Mouse (Mus musculus) heart, adult 9 months (tissue): ENCODE results near the gene Tmem131.
A peak's percentile ranks its signal among the peaks of the same experiment; 100 is the strongest.
"Not testable (repeated sequence)": the region's sequence is repeated elsewhere in the genome, so short reads cannot be mapped to it uniquely, and the experiment has no call there.

Experiments used
- DNase-seq, 2 experiments: peaks; one replicate each; pipeline ENCODE4 v3.0.0; 2022; ENCODE audit warnings: low spot score in 2 of 2

Gene Tmem131

DNA sequence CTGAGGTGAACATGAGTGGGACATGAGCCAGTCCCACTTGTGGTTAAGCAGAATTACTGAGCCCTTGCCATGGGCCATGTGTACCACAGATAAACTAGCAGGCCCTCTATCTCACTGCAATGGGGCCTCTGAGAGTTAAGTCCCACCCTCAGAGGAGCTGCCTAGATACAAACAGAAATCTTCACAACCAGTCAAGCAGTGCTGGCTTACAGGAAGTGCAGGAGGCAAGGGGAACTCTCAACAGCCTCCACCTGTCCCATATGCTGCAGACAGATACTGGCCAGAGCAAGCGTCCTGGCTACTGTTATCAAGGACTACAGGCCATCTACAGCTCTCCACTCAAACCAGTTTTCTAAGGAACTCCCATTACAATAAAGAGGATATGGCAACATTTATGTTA is 23.7 kb downstream of the Tmem131 start:
- no peak for DNase-seq

DNA sequence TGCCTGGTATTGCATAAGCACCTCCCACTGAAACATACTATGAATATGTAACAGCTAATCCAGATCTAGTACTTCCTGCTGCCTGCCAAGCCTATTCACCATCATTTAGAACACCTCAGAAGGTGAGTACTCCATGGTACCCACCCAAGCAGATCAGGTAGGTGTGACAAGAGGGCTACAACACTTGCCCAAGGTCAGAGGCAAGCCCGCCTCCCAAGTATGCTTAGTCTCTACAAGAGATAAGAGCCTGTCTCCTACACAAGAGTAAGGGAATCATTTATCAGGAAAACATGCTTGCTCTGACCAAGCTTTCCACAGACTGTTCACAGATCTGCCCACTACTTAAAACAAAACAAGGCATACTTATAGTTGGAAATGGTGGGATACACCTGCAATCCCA is 26.0 kb downstream of the Tmem131 start:
- no peak for DNase-seq

DNA sequence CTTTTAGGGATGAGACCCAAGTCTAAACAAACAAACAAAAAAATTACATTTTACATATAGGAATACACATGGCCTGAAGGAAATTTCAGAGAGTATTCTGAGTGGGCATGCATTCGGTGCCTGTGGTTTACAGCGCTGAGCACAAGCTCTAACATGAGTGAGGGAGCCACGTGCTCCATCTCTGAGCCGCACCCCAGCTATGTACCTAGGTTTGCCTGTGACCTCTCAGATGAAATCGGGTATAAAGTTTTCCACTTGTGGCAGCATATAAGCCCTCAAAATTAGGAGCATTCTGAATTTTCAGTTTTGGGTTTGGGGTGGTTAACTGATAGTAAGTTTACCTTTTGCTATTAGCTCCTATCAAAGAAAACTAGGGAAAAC is 28.3 kb downstream of the Tmem131 start:
- no peak for DNase-seq

DNA sequence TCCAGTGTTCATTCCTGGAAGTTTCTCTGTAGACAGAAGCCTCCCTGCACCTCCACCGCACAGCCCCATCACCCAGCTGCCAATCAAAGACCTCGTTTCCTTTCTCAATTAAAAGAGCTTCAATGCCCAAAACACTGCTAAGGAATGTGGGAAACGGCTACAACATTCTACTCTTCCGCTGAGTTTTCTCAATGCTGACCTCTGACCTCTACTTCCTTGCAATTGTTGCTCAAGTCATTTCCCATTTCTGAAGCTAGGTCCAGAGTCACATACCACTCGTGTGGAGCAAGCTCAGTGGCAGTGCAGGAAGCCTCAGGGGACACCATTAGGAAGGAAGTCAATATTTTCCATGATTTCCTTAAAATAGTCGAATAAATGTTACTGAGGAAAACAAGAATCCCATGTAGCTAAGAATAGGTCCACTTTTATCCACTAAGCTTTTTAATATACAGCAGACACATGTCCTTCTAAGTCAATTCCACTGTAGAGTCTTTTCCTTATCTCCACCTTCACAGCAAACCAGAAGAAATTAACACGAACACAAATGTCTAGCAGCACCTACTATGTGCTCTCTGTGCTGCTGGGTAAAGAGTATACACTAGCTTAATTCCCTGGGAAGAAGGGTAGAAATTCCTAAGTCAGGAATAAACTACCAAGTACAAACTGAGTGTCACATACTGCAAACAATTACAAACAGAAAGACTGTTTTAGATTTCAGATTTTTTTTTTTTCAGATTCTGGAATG is 28.8 kb downstream of the Tmem131 start:
- peak; percentile 74 to 83 for DNase-seq

DNA sequence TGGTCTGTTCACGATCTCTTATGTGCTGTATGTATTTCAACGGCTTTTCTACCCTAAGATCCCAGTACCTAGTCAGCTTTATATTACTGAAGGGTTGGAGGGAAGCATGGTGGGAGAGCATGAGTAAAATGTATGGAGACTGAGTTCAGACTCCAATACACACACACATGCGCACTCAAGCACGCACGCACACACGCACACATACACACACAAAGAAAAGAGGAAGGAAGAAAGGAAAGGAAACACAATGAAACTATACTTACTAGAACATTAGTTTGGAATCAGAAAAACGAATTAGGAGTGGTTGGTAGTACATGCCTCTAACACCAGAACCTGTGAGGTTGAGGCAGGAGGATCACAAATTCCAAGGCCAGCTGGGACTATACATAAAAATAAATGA is 29.7 kb downstream of the Tmem131 start:
- DNase-seq: no peak

DNA sequence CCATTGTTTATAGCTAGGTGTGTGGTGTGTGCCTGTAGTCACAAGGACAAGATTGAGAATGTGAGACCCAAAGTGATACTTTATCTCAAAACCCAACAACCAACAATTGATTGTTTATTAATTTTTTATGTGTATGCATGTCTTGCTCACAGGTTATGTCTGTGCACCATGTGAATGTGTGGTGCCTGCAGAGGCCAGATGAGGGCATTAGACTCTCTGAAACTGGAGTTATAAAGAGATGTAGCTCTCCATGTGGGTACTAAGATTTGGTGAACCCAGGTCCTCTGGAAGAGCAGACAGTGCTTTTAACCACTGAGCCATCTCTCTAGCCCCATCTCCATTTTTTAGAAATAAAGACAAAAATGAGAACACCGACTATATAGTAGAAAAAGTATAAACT is 31.2 kb downstream of the Tmem131 start:
- no peak for DNase-seq

DNA sequence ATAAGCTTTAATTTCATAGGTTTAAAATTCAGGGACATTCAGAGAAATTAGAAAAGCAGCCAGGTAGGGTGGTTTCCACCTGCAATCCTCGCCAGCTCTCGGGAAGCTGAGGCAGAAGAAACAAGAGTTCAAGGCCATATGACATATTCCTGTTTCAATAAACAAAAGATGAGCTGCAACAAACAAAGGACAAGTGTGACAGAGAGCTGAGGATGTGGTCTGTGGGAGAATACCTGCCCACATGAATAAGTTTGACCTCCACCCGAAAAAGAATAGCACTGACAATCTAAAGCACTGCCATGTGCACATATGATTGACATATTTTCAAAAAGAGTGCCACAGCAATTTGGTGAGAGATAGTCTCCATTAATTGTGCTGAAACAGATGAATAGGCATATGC is 31.9 kb downstream of the Tmem131 start:
- DNase-seq: no peak

DNA sequence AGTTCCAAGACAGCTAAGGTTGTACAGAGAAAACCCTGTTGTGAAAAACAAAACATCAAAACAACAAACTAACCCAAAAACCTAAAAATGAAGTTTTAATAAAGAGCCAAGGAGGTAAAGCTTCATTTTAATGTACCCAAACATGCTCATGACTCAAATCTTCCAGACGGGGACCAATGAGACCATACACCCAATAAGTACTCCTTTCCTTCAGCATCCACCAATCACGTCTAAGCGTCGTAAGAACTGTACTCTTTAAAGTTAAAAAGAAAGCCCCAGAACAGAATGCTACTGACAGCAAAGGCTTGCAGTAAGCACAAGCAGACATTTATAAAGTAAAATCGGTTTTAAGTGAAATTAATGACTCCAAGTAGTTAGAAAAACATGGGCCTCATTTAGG is 33.1 kb downstream of the Tmem131 start:
- no peak for DNase-seq

DNA sequence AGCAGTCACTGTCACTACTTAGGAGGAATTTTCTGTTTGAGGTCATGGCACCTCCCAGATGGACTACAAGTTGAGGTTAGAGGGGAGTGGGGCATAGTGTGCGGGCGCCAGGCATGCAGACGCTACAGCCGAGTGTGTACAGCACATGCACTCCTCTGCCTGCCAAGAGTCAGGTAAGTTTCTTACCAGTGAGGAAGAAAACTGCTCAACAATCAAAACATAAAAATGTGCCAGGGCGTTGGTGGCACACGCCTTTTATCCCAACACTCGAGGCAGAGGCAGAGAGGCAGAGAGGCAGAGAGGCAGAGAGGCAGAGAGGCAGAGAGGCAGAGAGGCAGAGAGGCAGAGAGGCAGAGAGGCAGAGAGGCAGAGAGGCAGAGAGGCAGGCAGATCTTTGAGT is 33.5 kb downstream of the Tmem131 start:
- DNase-seq: not testable (repeated sequence)

DNA sequence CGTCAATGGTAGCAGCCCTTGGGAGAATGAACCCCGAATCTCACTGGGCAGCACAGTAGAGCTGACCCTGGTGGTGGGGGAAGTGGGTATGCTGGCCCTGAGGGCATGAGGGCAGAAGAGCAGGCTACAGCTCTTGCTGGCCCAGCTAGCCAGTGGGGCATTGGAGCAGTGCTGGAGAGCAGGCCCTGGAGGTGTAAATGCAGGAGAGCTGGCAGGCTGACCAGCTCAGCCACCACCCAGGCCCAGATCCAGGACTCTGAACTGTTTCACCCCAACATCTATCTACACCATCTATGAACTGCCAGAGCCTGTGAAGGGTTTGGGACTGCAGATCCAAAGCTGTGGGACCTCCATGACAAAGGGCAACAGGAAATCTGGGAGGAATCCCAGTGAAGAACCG is 38.2 kb downstream of the Tmem131 start:
- DNase-seq: no peak

DNA sequence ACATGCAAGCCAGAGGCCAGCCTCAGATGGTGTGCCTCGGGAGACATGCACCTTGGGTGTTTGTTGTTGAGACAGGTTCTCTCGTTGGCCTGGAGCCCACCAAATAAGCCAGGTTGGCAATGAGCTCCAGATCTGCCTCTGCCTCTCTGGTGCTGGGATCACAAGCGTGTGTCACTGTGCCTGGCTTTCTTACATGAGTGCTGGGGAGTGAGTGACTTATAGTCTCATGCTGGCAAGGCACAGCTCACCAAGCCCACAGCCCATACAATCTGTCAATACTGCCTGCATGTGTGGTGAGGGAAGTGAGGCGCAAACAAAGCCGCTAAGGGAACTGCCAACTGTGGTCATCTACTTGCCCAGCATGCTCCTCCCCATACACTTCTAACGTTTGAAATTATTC is 39.0 kb downstream of the Tmem131 start:
- DNase-seq: no peak

DNA sequence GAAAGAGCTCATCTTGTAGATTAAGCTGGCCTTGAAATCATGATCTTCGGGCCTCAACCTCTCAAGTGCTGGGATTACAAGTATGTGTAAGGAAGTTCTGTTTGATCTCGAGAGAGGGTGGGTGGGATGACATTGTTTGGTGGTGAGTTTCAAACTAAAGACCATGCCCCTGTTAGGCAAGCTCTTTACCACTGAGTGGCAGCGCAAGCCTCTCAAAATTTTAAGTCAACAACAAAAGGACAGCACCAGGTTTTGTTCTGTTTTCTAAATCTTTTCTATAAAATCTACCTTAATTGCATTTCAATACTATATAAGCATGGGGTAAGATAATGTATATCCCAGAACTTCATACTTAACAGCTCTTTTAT is 39.4 kb downstream of the Tmem131 start:
- DNase-seq: no peak

DNA sequence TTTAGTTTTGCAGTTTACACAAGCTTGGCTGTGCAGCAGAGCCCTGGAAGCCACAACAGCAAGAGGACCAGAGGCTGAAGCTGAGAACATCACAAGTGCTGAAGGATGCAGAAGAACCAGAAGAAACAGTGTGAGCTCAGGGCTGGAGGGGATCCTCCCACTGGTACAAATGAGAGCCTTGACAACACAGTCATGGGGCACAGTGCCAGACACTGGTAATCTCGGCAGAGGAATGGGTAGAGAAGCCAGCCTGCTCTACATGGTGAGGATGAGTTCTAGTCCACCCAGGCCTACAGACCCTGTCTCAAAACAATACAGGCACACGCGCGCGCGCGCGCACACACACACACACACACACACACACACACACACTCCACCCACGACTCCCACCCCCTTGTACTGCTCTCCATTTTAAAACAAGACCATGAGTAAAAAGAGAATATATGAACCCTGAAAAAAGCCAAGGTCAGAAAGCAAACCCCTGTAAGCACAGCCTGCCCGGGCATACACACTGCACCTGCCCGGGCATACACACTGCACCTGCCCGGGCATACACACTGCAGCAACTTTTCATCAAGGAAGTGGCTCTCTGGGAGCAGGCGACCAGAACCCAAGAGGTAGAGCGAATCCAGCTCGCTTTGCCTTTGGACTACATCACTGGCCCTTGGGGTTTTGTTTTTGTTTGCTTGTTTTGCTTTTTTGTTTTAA is 39.9 kb downstream of the Tmem131 start:
- no peak for DNase-seq

DNA sequence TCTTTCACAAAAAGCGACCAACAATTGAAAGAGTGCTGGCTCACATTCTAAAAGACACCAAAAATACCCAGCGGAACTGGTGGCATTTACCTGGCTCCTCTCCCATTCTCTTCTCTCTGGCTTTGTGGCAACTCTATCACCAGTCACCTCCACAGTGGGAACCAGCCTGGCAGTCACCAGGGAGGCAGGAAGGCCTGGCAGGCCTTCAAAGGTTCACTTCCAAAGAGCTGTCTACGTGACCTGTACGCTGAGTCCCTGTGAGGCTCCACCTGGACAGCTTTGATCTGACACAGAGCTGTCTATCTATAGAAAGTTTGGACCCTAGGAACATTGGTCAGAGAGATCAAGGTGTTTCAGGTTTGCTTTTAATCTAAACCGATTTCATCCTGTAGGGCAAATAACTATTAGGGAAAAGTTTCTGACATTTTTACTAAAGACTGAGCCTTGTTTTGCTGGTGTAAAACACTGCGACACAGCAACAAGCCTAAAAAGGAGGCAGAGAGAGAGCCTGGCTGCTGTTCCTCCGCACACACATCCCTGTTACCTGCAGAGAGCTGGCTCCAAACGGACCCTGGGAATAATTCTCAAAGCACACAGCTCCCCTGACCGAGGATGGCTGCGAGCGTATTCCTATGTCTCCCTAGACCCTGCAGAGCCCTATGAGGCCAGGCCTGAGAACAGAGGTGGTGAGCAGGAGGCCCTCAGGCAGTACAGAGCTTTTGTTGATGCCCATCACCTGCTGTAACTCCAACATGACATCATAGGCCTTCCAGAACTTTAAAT is 40.7 kb downstream of the Tmem131 start:
- DNase-seq: no peak

DNA sequence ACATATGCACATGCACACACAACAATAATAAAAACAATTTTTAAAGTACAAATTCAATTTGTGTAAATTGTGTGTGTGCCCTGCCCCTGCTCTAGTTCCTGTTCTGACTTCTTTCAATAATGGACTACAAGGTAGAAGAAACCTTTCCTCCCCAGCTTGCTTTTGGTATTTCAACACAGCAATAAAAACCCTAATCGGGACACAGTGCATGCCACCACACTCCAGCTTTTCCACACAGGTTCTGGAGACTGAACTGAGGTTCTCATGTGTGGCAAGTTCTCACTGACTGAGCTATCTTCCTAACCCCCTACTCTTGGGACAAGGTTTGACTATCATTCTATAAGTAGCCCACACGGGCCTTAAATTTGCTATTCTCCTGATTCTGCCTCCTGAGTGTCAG is 43.8 kb downstream of the Tmem131 start:
- no peak for DNase-seq

DNA sequence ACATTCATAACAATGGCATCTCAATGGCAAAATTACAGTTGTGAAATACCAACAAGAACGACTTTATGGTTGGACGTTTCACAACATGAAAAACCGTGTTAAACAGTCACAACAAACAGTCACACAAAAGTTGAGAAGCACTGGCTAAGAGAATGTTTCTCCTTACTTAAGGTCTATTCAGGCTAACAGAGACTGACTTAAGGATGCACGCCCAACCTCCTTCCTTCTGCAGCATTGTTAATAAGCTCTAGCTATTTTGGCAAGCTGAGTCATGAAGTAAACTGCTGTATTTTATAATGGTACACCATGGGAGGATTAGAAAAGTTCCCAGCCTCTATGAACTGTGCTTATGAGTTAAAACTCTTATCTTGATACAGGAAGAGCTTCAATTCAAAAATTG is 47.0 kb downstream of the Tmem131 start:
- no peak for DNase-seq

DNA sequence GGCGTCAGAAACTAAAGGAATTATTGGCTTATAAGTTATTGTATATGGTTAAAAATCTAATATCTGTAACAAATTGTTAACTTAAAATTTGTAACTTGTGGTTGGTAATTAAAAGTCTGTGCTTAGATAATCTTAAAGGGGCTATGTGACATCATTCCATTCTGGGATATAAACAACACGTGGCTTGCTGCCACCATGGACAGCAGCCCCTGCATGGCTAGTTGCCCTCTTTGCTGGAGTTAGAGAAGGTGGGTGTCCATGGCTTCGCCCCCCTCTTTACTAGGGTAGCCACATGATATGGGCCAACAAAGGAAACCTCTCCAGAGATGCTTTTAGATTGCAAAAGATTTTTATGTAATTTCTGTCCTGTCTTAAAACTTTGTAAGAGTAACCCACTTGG is 48.0 kb downstream of the Tmem131 start:
- no peak for DNase-seq

DNA sequence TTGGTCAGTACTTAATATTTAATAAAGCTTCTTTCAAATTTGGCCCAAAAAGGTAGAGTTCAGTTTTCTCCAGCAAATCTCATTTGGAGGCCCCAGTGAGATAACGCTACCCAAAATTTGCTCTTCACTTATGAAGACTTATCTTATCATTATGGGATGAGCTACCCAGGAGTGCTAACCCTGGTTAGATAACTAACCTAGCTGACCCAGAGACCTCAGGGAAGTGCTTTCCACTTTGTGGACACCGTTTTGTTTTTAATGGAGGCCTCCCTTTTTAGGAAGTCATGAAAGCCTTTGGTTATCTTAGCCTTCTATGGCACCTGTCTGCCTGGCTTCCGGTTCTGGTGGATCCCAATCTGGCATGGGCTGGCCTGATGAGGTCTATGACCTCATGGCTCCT is 49.3 kb downstream of the Tmem131 start:
- DNase-seq: no peak

DNA sequence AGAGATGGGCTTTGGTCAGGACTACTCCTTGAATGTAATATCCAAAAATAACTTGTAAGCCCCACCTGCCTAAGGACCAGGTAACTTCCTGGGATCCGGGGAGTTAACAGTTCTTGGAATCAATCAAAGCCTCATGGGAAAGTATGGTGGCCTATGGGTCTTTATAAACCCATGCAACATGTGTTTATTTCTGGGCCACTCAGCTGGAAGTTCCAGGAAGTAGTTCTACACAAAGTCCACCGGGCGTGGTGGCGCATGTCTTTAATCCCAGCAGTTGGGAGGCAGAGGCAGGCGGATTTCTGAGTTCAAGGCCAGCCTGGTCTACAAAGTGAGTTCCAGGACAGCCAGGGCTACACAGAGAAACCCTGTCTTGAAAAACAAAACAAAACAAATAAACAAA is 49.7 kb downstream of the Tmem131 start:
- not testable (repeated sequence) for DNase-seq

DNA sequence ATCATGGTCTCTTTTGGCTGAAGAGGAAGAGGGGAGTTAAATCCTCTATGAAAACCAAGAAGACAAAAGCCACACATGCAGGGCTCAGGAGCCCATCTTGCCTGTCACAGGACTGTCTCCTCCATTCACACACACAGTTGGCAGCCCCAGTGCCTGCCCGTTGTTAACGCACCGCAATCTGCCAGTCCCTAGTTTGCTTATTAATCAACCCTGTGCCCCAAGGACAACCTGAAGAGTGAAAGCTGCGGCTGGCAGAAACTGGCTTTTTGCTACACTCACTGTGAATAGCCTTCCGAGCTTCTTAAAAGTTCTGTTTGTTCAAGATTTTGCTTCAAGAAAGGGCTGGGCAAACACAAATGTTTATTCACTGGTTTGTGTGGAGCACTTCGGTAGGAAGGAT is 50.3 kb downstream of the Tmem131 start:
- no peak for DNase-seq

DNA sequence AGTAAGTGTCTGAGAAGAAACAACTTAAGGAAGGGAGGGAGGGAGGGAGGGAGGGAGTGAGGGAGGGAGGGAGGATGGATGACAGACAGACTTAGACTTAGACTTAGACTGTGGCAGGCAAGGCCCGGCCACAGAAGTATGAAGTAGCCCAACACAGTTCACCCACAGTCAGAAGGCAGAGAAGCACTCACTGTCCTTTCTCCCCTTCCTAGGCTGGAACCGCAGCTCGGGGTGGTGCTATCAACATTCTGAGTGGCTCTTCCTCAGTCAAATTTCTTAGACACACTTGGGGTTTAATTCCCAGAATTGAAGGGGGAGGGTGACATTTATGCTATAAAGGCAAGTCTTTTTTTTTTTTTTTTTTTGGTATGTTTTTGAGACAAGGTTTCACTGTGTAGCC is 51.0 kb downstream of the Tmem131 start:
- no peak for DNase-seq

DNA sequence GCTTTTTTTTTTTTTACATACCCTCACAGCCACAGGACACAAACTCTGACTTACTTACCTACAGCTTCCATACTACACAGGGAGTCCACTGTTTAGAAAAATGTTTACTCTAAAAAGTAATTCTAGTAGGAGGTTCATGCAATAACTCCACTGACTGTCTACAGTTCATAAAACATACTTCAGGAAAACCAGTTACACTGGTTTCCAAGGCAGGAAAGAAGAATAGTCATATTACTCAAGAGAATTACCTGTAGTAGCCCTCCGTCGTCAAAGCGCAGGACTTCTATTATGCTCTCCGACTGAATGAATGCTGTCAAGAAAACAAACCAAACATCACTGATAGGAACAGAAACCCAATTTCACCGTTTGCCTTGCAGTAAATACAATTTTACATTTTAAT is 54.5 kb downstream of the Tmem131 start:
- no peak for DNase-seq

DNA sequence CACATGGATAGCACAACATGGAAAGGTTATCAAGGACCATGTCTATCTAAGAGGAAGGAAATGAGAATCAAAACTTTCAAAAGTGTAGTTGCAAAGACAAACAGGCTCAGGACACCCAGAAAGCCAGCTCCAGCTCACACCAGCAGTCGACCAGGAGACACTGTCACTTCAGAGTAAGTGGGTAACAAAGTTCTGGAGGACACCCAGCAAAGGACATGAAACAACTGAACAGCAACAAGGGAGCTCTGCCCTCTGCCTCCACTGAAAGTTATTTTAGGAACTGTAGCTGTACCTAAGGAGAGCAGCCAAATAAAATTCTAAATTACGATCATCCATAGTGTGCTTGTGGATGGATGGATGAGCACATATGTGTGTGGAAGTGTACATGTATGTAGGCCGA is 56.3 kb downstream of the Tmem131 start:
- DNase-seq: peak; percentile 39 to 58
